Mouse (Mus musculus) adrenal gland, postnatal 25 days (tissue): ENCODE results near the gene Krt75. TPM values are rescaled to one million over a fixed set of nuclear protein-coding genes. Genes with fewer than 3 reads are reported as not detected.
A peak's percentile ranks its signal among the peaks of the same experiment; 100 is the strongest.
"Not testable (repeated sequence)": the region's sequence is repeated elsewhere in the genome, so short reads cannot be mapped to it uniquely, and the experiment has no call there.

Experiments
- DNase-seq: peaks from one replicate; pipeline ENCODE4 v3.0.0; 2021; ENCODE audit warnings: mixed read lengths
- long read RNA-seq: library from polyadenylated mRNA; stranded (forward); transcript quantifications from one replicate; pipeline ENCODE4 v2.0.0, GENCODE M21; 2021
- total RNA-seq: library from RNA; stranded (reverse); gene quantifications from 2 replicates; pipeline ENCODE4 v1.2.3, GENCODE M21; 2021

Krt75 gene
- total RNA-seq = not detected in 2 replicates
- long read RNA-seq = 0 reads

DNA sequence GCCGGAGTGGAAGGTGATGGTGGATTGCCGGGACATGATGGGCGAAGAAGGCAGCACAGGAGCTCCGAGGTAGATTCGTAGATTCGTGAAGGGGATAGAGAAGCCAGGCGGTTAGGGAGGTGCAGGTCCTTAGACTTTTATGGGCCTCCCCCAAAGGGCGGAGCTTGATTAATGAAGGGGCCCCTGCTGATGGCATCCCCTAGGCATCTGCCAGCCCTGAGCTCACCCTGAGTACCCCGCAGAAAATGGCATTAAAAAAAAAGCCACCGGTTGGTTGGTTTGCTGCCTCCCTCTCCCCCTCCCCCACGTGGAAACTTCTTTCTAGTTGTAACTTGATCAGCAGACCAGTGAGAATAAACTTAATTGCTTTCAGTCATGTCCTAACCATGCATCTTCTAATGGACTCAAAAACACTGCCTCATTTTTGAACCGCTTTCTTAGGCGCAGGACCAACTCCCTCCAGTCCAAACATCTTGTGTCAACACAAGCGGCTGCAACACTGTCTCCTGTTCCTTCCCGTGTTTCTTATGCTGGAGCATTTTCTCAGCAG is at the start of gene Krt75:
Krt75 (minus strand) TSS at position 109 of the 550 bp plus-strand sequence.
- DNase-seq = no peak

DNA sequence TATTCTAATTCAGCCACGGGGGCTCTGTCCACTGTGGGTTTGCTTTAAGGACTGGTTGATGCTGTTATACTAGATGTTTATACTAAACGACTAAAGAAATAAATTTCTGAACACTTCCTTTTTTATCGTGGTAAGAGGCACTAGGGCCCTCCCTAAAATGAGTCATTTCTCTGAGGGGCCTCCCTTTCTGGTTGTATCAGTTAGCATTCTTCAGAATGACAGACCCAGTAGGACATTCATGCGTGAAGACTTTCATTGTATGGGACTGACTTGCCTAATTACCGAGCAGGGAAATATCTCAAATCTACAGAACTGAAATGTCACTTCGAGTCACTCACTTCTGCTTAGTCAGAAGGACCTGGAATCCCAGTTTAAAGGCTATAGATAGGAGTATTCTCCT is 25.4 kb upstream of the Krt75 start:
- no peak for DNase-seq

DNA sequence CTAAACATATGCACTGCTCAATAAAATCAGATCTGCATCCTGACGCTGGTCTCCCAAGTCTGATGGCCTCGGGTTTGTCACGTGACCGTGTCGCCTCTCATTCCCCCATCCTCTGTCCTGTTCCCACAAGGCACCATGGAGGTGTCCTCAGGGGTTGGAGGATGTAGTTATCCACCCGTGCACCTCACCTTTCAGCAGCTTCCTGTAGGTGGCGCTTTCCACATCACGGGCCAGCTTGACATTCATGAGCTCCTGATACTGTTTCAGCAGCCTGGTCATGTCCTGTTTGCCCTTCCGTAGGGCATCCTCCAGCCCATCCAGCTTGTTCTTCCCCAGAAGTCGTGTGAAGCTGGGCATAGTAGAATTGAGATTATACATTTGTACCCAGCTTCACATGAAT is 14.5 kb upstream of the Krt75 start:
- no peak for DNase-seq

DNA sequence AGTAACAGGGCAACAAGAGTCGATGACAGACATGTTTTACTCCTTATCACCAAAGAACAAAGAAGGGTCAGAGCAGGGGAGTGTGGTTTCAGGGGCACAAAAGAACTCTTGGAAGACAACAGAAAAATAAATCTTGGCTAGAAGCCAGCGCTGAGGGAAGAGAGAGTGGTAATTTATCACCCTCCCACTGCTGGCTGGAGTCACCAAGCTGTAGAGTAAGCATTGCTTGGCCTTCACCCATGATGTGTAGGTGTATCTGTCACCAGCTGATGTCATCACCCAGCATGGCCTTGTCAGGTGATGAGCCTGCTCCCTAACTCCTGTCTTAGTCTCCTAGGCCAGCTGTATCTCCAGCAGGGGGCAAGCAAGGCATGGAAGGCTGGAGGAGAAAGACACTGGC is 10.8 kb upstream of the Krt75 start:
- DNase-seq = no peak

DNA sequence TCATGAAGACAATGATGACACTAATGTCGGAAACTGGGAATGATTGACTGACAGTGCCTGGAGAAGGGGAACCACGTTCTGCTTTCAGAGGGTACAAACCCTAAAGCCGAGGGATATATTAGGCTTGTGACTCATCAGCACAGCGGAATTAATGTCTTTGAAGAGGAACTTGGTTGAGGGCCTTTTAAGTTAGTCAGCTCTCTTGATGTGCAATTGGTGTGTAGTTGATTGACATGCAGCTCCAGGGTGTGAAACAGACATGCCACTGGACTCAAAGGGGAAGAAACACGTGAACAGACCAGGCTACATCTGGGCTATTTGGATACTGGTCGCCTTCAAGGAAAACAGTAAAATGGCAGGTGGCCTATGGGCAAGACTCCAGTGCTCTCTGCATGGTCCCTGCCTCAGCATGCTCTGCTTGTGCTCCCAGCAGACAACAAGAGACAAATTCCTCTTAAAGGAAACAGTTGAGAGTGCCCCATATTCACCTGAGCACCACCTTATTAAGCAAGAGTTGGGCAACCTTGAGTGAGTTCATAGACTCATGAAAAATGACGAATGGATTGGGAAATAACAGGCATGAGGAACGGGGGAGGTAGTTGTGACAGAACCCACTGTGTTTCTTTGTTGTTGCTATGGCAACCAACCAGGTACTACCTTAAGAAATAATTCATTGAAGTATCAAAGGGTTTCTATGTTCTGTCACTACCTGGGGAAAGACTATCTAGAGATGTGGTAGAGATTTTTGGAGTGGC is 9.7 kb upstream of the Krt75 start:
- no peak for DNase-seq

DNA sequence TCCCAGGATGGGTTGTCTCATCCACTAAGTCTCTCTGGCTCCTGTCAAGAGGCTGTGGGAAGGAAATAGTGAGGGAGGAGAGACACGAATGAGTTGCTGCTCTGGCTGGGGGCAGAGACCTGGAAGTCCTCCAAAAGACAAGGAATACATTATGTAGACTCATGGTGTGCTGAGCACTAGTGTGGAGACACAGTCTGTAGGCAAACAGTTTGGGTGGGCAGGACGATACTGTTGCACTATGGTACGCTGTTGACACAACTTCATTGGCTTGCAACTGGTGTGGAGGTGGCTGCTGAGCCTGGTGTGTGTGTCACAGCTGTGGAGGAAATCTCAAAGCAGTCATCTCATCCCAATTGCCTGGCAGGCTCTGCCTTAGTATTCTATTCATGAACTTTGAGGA is 8.0 kb upstream of the Krt75 start:
- no peak for DNase-seq

DNA sequence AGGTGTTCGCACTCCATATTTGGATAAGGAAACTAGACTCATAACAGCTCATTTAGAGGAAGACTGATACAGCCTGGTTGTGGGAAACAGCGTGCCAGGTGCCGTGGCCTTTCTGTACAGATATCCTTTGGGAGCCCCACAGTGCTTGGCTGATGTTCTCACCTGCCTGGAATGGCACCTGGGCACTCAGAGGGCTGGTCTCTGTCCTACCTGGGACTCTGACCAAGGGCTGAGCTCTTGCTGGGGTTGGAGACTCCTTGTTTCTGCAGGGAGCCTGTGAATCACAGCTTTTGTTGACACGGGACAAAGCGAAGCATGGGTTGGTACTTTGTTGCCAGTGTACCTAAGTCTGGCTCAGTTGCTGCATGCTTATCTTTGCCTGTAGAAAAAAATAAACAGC is 1.8 kb upstream of the Krt75 start:
- no peak for DNase-seq

DNA sequence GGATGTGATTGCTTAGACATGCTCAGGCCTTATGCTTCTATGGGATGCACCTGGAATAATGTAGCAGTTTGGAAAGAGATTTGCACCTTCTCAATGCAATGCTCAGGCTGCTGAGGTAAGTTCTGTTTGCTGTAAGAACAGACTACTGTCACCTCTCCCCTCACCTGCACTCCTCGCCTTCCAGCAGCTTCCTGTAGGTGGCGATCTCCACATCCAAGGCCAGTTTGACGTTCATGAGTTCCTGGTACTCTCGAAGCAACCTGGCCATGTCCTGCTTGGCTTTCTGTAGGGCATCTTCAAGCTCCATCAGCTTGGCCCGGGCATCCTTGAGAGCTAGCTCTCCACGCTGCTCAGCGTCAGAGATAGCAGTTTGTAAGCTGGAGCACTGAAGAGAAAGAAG is 5.9 kb downstream of the Krt75 start:
- no peak for DNase-seq

DNA sequence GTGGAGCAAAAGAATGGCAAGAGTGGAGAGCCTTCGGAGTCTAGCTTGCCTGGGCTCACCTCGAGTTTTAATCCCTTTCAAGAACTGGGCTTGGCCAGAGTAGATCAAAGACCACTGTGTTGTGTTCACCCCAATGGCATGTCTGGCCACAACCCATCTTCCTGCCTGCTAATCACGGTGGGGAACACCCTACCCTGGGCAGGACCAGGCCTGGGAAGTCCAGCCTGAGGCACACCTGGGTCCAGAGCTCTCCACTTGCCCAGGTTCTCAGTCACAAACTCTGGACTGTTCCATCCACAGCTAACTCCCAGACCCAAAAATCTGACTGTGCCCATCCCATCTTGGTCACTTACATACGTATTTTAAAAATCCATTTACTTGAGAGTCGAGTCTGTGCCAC is 10.9 kb downstream of the Krt75 start, which contains the start of gene Krt90:
Krt90 (minus strand) TSS at position 101 of the 400 bp plus-strand sequence.
- DNase-seq = no peak

DNA sequence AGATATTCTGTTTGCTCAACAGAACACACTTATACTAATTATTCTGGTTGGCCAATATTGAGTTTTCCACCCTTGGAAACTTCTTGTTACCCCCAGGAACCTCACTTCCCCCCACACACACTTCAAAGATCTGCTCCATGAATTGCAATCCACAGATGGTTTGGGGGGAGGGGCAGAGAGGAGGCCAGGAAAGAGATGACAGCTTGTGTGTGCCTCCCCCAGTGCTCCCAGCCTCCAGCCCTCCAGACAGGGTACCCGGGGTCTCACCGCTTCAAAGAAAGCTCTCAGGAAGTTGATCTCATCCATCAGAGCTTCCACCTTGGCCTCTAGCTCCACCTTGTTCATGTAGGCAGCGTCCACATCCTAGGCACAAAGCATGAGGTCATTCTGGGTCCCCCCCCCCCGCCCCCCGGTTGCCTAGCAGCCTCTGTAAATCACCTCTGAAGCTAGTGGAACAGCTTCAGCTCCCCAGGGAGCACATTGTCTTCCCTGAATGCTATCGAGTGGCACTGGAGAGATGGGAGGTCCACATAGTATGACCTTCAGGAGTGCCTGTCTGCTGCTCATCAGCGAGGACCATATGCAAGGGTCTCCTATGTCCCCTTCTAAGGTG is 15.6 kb downstream of the Krt75 start:
- DNase-seq = no peak

DNA sequence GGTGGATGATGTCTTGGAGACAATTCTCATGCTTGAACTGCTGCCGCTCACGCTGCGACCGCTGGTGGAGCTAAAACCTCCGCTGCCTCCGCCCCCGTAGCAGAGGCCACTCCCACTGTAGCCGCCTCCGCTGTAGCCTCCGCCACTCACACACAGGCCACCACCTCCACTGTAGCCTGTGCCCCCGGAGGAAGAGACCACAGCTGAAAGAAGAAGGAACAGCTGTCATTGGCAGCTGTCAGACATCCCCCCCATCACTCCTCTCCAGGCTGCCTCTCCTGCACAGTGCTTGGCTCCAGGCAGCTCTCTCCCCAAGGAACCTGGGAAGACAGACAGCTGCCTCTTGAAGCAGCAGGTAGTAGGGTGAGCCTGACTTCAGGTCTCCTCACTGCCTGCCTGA is 20.5 kb downstream of the Krt75 start:
- DNase-seq = peak; percentile 27

DNA sequence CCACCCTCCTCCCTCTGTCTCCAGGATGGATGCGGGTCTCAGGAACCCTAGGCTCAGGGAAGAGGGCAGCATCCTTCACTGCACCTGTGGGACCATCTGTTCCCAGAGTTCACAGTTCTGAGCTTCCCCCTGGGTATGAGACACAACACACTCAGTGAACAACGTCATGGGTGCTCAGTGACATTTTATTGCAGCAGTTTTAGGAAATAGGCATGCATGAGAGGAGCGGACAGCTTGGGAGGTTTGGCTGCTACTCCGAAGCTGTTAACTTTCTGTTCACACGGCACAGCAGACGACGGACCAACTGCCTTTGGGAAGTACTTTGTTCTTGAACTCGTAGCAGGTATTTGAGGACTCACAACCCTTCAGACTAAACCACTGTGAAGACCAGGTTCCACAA is 21.5 kb downstream of the Krt75 start:
- no peak for DNase-seq

DNA sequence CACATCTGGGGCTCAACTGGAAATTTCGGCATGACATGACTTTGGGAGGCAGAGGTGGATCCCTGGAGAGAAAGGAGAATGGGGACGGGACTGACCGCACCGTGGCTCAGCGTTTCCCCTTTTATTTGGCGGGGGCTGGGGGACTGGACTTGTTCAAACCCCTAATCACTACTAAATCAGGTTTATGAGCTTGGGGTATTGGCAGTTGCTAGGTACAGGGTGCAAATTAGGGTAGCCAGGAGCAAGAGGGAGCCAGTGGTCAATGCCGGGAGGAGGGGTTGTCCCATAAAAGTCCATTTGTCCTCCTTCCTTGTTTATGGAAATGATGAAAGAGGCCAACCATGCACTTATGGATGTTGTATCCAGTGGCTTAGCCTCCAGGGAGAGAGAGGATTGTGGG is 23.1 kb downstream of the Krt75 start, which contains the start of gene Krt82:
Krt82 (minus strand) TSS at position 101 of the 400 bp plus-strand sequence.
- DNase-seq = no peak

DNA sequence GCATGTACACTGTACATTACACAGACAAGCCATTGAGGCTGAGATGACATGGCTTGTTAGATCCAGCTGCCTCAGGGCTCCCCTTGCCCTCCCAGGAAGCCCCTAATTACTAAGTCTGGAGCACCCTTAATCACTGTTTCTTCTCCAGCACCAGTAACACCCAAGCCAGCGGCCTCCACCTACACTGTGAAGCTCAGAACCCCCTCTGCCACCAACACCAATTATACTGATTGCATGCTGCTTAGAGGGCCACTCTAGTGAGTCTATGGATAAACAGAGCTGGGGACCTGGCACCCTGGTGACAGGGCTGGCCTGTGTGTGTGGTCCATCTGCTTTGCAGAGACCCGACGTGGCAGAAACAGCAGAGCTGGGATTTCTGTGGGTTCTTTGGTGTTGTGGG is 29.2 kb downstream of the Krt75 start:
- DNase-seq = no peak

DNA sequence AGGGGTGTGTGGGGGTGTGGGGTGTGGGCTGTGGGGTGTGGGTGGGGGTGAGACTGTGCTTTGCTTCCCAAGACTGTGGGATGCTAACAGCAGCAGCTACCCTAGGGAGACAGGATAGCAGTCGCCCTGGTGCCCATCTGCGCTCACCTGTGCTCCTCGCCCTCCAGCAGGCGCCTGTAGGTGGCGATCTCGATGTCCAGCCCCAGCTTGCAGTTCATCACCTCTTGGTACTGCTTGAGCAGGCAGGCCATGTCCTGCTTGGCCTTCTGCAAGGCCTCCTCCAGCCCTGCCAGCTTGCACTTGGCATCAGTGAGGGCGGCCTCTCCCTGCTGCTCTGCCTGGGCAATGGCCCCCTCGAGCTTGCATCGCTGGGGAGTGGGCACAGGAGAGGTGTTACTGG is 31.2 kb downstream of the Krt75 start:
- DNase-seq = no peak

DNA sequence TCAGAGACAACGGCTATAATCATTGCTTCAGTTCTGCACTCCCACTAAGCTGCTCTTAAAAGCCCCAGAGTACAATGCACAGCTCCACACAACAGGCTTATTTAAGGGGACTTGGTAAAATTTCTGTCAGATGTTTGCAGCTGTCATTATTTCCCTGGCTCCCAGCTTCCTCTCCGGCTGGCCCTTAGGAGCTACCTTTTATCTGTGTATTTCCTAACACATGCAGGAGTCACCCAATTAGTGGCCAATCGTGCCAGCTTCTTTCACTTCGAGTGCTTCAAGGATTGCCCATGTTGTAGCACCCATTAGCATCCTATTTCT is 35.2 kb downstream of the Krt75 start:
- no peak for DNase-seq

DNA sequence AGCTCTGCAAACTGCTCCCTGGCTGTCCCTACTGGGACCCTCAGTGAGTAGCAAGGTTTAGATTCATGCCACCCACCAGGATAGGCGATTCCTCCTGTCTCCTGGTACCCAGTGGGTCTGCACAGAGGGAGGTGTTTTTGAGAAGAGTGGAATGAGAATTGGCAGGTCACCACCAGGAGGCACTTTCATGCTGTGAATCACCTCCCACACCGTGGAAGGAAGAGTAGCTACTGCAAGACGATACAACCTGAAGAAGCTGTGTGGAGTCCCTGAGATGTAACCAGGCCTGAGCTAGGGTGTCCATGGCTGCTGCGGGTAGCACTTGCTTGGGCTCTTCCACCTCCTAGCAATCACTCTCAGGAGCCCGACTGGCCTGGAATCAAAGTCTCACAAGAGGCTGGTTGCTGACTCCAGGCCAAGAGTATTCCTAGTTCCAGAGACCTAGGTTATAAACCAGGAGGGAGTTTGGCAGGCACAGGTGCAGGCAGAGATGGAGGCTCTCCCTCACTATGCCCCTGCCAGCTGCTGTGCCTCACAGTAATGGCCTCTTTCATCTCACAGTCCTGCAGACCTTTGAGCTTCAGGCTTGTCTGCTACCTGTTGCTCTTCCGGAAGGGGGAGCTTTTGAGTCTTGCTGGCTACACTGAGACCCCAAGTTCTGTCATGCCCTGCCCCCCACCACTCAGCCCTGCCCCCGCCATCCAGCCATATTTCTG is 35.7 kb downstream of the Krt75 start:
- no peak for DNase-seq

DNA sequence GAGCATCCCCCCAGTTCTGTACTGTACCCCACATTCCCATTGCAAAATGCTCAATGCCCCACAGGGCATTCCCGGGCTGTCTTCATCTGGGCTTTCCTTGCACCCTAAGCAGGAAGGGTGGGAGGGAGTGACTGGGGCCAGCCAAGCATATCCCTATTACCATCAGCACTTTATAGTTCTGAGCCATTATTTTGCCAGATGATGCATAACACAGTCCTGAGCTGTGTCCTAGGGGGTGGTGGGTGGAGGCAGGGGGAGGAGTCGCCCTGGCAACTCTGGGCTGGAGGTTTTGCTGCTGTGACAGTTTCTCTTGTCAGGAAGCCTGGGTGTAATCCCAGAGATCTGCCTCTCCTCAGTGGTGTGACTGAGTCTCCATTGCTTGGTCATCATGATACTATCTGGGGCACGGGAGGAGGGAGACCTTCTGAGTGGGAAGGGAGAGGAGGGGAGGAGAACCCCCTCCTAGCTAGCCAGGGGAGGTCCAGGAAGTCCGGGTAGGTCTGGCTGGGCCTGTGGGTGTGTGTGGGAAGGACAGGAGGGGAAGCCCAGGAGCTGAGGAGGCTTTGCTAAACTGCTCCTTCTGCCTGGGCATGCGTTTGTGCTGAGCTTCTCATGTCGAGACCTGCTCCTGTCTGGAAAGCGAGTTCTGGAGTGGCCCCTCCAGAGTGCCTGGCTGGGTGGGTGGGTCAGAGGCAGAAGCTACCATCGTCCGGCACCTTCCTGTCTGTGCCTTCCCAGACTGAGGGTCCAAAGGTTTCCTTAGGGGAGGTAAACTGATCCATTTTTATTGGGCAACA is 37.5 kb downstream of the Krt75 start:
- no peak for DNase-seq

DNA sequence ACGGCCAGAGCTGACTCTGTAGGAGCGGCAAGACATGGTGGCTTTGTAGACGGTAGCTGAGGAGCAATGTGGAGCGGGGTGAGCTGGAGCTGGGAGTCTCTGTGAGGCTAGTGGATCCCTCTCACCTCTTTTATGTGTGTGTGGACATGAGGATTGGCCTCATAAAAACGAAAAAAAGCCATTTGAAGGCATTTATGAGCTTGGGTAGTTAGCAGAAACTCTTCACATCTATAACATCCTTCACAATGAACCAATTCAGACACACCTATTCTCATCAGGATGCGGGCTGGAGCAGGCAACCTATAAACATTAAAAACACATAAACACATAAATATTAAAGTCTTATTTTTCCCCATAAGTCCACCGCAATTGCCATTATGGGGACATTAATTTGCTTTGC is 41.0 kb downstream of the Krt75 start, which contains the start of gene Krt84:
Krt84 (minus strand) TSS at position 101 of the 400 bp plus-strand sequence.
- no peak for DNase-seq

DNA sequence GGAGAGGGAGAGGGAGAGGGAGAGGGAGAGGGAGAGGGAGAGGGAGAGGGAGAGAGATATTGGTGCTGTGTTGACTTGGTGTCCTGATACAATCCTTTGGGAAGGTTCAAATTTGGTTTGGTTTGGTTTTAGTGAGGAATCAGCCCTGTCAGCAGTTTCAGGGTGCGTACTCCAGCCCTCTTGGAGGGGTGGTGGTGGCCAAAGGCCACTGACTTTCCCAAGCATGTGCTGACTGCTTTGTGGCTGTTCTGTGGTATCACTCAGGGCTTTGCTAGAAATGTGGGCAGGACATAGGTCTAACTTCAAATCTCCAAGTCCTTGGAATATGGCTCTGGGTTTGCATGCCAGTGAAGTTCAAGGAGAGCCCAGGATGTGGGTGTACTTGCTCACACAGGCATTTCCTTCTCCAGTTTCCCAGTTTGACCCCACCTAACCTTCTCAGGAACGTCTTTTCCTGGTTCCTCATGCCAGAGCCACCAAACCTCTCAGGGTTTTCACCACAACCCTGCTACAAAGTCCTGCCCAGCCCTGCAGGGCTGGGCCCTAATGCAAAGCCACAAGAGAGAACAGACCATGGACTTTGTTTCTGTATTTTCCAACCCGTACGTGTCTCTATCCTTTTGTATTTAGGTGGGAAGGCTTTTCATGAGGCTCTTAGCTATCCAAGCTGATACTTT is 51.0 kb downstream of the Krt75 start:
- DNase-seq = no peak

DNA sequence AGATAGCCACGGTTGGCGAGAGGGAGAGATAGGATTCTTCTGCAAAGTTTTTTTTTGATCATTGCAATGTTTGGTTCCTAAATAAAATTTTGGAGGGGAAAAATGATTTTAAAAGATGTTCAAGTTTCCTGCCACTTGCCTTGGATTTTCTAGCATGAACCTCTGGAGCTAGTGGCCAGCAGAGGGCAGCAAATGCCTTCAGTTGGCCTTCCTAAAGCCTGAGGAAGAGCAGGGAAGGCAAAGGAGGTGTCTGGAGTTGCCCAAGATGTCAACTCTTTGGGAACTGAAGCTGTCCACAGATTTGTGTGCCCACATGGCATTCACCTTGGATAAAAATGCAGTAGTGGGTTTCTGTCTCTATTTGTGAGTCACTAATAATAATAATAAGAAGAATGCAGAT is 53.9 kb downstream of the Krt75 start:
- DNase-seq = peak; percentile 80

DNA sequence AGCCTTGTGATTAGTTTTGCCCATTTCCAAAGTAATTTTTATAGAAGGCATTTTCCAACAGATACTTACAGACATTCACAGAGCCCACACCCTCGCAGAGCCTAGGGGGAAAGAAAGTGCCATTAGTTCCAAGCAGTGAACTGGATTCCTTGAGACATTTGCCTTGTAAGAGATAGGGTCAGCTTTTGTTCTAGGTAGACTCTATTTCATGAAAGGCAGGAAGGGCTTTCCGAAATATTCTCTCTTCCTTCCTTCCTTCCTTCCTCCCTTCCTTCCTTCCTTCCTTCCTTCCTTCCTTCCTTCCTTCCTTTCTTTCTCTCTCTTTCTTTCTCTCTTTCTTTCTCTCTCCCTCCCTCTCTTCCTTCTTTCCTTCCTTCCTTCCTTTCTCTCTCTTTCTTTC is 56.5 kb downstream of the Krt75 start, which contains the start of gene Gm49425:
Gm49425 (minus strand) TSS at position 101 of the 400 bp plus-strand sequence.
- not testable (repeated sequence) for DNase-seq
